Mouse (Mus musculus) heart, embryonic 16.5 days (tissue): ENCODE results near the gene Tor1a. TPM values are rescaled to one million over a fixed set of nuclear protein-coding genes. Genes with fewer than 3 reads are reported as not detected.
"Not testable (repeated sequence)": the region's sequence is repeated elsewhere in the genome, so short reads cannot be mapped to it uniquely, and the experiment has no call there.

Source experiments
- ATAC-seq: fragments of 200-750 bp; cut with Nextera tagmentation; replicated peaks from 2 replicates; pipeline ENCODE4 v1.8.0; 2017; ENCODE audit warnings: moderate number of reproducible peaks; ENCODE audit not compliant: insufficient read depth, low FRiP score; ENCODE audit errors: extremely low read depth
- H3K27ac ChIP-seq: fragments of 300-500 bp; sonication (generic); 2 replicates; pipeline ENCODE4 v1.5.1; 2014; ENCODE audit warnings: mild to moderate bottlenecking, low read length, control low read depth, moderate library complexity
- H3K27me3 ChIP-seq: fragments of 300-500 bp; sonication (generic); 2 replicates; pipeline ENCODE4 v1.6.1; 2014; ENCODE audit warnings: low read length, mixed read lengths; ENCODE audit not compliant: control insufficient read depth, insufficient read depth
- H3K36me3 ChIP-seq: fragments of 300-500 bp; sonication (generic); 2 replicates; pipeline ENCODE4 v1.6.1; 2014; ENCODE audit not compliant: control insufficient read depth, insufficient read depth
- H3K4me1 ChIP-seq: fragments of 300-500 bp; sonication (generic); 2 replicates; pipeline ENCODE4 v1.6.1; 2014; ENCODE audit warnings: low read length, mixed read lengths; ENCODE audit not compliant: control insufficient read depth, insufficient read depth
- H3K4me2 ChIP-seq: fragments of 300-500 bp; sonication (generic); 2 replicates; pipeline ENCODE4 v1.6.1; 2014; ENCODE audit warnings: low read depth, mild to moderate bottlenecking, control low read depth, low read length
- H3K4me3 ChIP-seq: fragments of 300-500 bp; sonication (generic); 2 replicates; pipeline ENCODE4 v1.5.1; 2014; ENCODE audit warnings: mild to moderate bottlenecking, control low read depth, low read length
- H3K9ac ChIP-seq: fragments of 300-500 bp; sonication (generic); 2 replicates; pipeline ENCODE4 v1.6.1; 2014; ENCODE audit warnings: low read length, control low read depth
- H3K9me3 ChIP-seq: fragments of 300-500 bp; sonication (generic); replicated peaks from 2 replicates; pipeline ENCODE4 v1.6.1; 2016; ENCODE audit warnings: low read length; ENCODE audit not compliant: control insufficient read depth
- WGBS: fragments of 180-500 bp; shearing (Covaris S2); extraction: QIAGEN DNeasy Blood & Tissue Kit; methylation state at CpG from one replicate; pipeline ENCODE4 v1.1.7; 2014; 5-methylcytosine and 5-hydroxymethylcytosine counted together
- polyA plus RNA-seq: library from polyadenylated mRNA; unstranded; fragments of >200 nt; fragmentation: Nextera tagmentation; extraction: Ambion mirVana; gene quantifications from 2 replicates; pipeline ENCODE4 v1.2.1, GENCODE M21; 2015

Gene Tor1a
- polyA plus RNA-seq, 1 experiment from 2014 or later = 53.0 TPM

GRCm38 (mm10) chr2:30915933-30916332 is 51.8 kb downstream of the Tor1a start:
- not testable (repeated sequence) for H3K27ac ChIP-seq, H3K9ac ChIP-seq, H3K27me3 ChIP-seq, H3K36me3 ChIP-seq, H3K4me3 ChIP-seq, ATAC-seq, H3K9me3 ChIP-seq, H3K4me2 ChIP-seq
- H3K4me1 ChIP-seq = peaks cover 22% of the 10 kb centered on the region
- WGBS = 82% methylated on average over 6 of the region's 6 CpGs

GRCm38 (mm10) chr2:30915376-30915775 is 52.4 kb downstream of the Tor1a start:
- 82% methylated on average over 5 of the region's 5 CpGs for WGBS

GRCm38 (mm10) chr2:30914836-30915235 is 52.9 kb downstream of the Tor1a start:
- no peak for ATAC-seq
- H3K9me3 ChIP-seq = no peaks in the 10 kb centered on the region
- H3K4me1 ChIP-seq = peaks cover 20% of the 10 kb centered on the region
- H3K4me3 ChIP-seq = no peak overlapping the region
- H3K27ac ChIP-seq = no peak overlapping the region
- no peak overlapping the region for H3K9ac ChIP-seq
- H3K4me2 ChIP-seq = no peak overlapping the region
- 50% methylated on average over 3 of the region's 3 CpGs for WGBS
- H3K36me3 ChIP-seq = no peaks in the 10 kb centered on the region
- no peaks in the 10 kb centered on the region for H3K27me3 ChIP-seq

More at GRCm38 (mm10) chr2:30915376-30915775, 52.4 kb downstream of the Tor1a start:
- no peak overlapping the region for H3K4me3 ChIP-seq
- H3K9me3 ChIP-seq = no peaks in the 10 kb centered on the region
- no peak overlapping the region for H3K4me2 ChIP-seq
- H3K36me3 ChIP-seq = no peaks in the 10 kb centered on the region
- no peaks in the 10 kb centered on the region for H3K27me3 ChIP-seq
- H3K9ac ChIP-seq = no peak overlapping the region
- H3K4me1 ChIP-seq = peaks cover 22% of the 10 kb centered on the region
- no peak overlapping the region for H3K27ac ChIP-seq
- ATAC-seq = no peak

- Histone ChIP-seq H3K4me1 (peaks cover 10% of the 10 kb centered on the region), H3K4me2 (no peak overlapping the region), H3K9me3 (no peaks in the 10 kb centered on the region), H3K4me3 (no peak overlapping the region), H3K27me3 (no peaks in the 10 kb centered on the region), H3K9ac (no peak overlapping the region), H3K27ac (no peak overlapping the region), H3K36me3 (no peaks in the 10 kb centered on the region)
- WGBS = 90% methylated on average over 8 of the region's 8 CpGs
- no peak for ATAC-seq
Observed at GRCm38 (mm10) chr2:30913022-30913421, 54.7 kb downstream of the Tor1a start.

- Histone ChIP-seq H3K9ac (no peak overlapping the region), H3K27me3 (no peaks in the 10 kb centered on the region), H3K36me3 (no peaks in the 10 kb centered on the region), H3K9me3 (no peaks in the 10 kb centered on the region), H3K4me1 (peaks cover 10% of the 10 kb centered on the region), H3K4me2 (no peak overlapping the region), H3K4me3 (no peak overlapping the region), H3K27ac (peak overlapping the region; percentile 68)
- 22% methylated on average over 4 of the region's 4 CpGs for WGBS
- 0 out of 2 replicates have a peak, but pooled peaks have one; percentile 32 for ATAC-seq
Observed at GRCm38 (mm10) chr2:30912291-30912773, 55.4 kb downstream of the Tor1a start.

Other genes starting within 250 kb of the Tor1a start
- 2.2 and 2.7 TPM in 2 replicates for gene 1700001O22Rik, start 164.3 kb downstream of the Tor1a start, polyA plus RNA-seq
- 90.0 and 90.4 TPM in 2 replicates for gene Ntmt1, start 160.1 kb downstream of the Tor1a start, polyA plus RNA-seq
- gene Asb6, start 137.6 kb downstream of the Tor1a start, polyA plus RNA-seq = 20.1 and 22.5 TPM in 2 replicates
- gene Prrx2, start 133.0 kb downstream of the Tor1a start, polyA plus RNA-seq = 10.8 and 13.9 TPM in 2 replicates
- gene Ptges, start 38.1 kb downstream of the Tor1a start, polyA plus RNA-seq = 1.8 and 2.8 TPM in 2 replicates
- 22.8 and 26.3 TPM in 2 replicates for gene Tor1b, start 15.0 kb downstream of the Tor1a start, polyA plus RNA-seq
- 38.1 and 42.5 TPM in 2 replicates for gene BC005624, start 14.3 kb upstream of the Tor1a start, polyA plus RNA-seq
- gene Usp20, start 14.3 kb upstream of the Tor1a start, polyA plus RNA-seq = 41.7 and 49.3 TPM in 2 replicates
- gene Fnbp1, start 174.1 kb upstream of the Tor1a start, polyA plus RNA-seq = 20.3 and 23.7 TPM in 2 replicates
- 29.9 and 31.6 TPM in 2 replicates for gene Gpr107, start 184.4 kb upstream of the Tor1a start, polyA plus RNA-seq